Mouse (Mus musculus): ENCODE results near the gene Shroom1. TPM values are rescaled to one million over a fixed set of nuclear protein-coding genes. Genes with fewer than 3 reads are reported as not detected.

Shroom1 gene
- polyA plus RNA-seq, 1 experiment from 2014 or later = 1.4 TPM

GRCm38 (mm10) chr11:53453031-53453430 is 4.0 kb upstream of the Shroom1 start:
- Histone ChIP-seq H3K4me1 (ENCODE audit: control insufficient read depth, insufficient read depth, low read length) (peaks cover 14% of the 10 kb centered on the region), H3K9ac (ENCODE audit: low read depth, low read length) (no peak overlapping the region), H3K4me2 (ENCODE audit: low read depth, low read length) (no peak overlapping the region), H3K4me3 (ENCODE audit: low read length) (no peak overlapping the region), H3K27me3 (replicated peaks; ENCODE audit: control insufficient read depth, insufficient read depth, low read length) (no peaks in the 10 kb centered on the region), H3K9me3 (ENCODE audit: control insufficient read depth, low read length) (no peaks in the 10 kb centered on the region), H3K36me3 (ENCODE audit: control insufficient read depth, insufficient read depth, low read length) (no peaks in the 10 kb centered on the region), H3K27ac (ENCODE audit: low read length) (no peak overlapping the region)
- WGBS = 80% methylated on average over 5 of the region's 5 CpGs
- ATAC-seq = no peak

DNA sequence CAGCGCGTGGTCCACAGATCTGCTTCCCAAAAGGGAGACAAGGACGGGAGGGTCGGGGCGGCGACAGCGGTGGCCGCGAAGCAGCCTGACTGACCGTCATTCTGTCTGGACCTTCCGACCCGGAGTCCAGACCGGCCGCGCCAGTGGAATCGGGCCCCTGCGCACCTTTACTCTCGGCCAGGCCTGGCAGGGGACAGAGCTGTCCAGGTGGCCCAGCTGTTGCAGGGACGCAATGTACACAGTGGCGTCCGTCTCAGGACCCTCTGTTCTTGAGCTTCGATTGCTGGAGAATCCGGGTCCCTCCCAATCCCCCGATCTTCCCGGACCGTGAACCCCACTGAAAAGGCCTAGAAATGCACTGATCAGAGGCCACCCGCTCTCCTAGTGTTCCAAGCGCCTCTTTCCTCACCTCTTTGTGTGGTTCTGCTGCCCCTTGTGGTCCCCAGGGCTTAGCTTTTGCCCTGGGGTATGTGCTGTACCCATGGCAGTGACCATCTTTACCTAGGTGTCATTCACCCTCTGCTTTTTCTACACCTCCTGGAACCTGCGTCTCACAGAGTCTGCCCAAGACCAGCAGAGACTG is 458 bp downstream of the Shroom1 start:
- no peaks in the 10 kb centered on the region for H3K4me1 ChIP-seq (ENCODE audit: control insufficient read depth, insufficient read depth, low read length)
- peak overlapping the region; percentile 77 for H3K9ac ChIP-seq (ENCODE audit: low read depth, low read length)
- H3K27me3 ChIP-seq (replicated peaks; ENCODE audit: control insufficient read depth, insufficient read depth, low read length) = peaks cover 10% of the 10 kb centered on the region
- no peaks in the 10 kb centered on the region for H3K9me3 ChIP-seq (ENCODE audit: control insufficient read depth, low read length)
- H3K36me3 ChIP-seq (ENCODE audit: control insufficient read depth, insufficient read depth, low read length) = no peaks in the 10 kb centered on the region
- H3K4me2 ChIP-seq (ENCODE audit: low read depth, low read length) = peak overlapping the region; percentile 91
- 10% methylated on average over 29 of the region's 29 CpGs for WGBS
- peak; percentile 29 for ATAC-seq
- peak overlapping the region; percentile 63 for H3K4me3 ChIP-seq (ENCODE audit: low read length)
- H3K27ac ChIP-seq (ENCODE audit: low read length) = no peak overlapping the region

DNA sequence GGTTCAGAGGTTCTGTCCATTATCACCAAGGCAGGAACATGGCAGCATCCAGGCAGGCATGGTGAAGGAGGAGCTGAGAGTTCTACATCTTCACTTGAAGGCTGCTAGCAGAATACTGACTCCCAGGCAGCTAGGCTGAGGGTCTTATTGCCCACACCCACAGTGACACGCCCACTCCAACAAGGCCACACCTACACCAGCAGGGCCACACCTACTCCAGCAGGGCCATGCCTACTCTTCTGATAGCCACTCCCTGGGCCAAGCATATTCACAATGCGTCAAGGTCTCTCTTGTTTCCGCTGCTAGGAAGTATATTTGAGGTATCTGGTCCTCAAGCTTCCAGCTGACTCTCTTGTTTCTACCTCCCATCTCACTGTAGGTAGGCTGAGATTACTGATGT is 2.0 kb downstream of the Shroom1 start:
- Histone ChIP-seq H3K4me2 (ENCODE audit: low read depth, low read length) (no peak overlapping the region), H3K9ac (ENCODE audit: low read depth, low read length) (no peak overlapping the region), H3K4me3 (ENCODE audit: low read length) (no peak overlapping the region), H3K36me3 (ENCODE audit: control insufficient read depth, insufficient read depth, low read length) (no peaks in the 10 kb centered on the region), H3K27me3 (replicated peaks; ENCODE audit: control insufficient read depth, insufficient read depth, low read length) (peaks cover 26% of the 10 kb centered on the region), H3K27ac (ENCODE audit: low read length) (no peak overlapping the region), H3K4me1 (ENCODE audit: control insufficient read depth, insufficient read depth, low read length) (peaks cover 10% of the 10 kb centered on the region), H3K9me3 (ENCODE audit: control insufficient read depth, low read length) (no peaks in the 10 kb centered on the region)
- 60% methylated on average over 3 of the region's 3 CpGs for WGBS
- no peak for ATAC-seq

DNA sequence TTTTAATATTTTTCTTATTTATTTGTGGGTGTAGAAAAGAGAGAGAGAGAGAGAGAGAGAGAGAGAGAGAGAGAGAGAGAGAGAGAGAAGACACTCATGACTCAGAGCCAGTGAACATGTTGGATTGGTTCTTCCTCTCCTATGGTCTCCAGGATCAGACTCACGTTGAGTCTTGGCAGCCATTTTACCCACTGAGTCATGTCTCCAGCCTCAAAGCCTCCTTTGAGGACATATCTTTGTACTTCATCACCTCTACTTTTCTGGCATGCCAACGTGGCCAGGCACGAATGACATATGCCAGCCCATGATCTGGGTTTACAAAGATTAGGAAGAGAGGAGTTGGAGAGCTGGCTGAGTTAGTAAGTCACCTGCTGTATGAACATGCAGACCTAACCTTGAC is 3.2 kb downstream of the Shroom1 start:
- H3K27me3 ChIP-seq (replicated peaks; ENCODE audit: control insufficient read depth, insufficient read depth, low read length) = peaks cover 37% of the 10 kb centered on the region
- 82% methylated on average over 3 of the region's 3 CpGs for WGBS
- peaks cover 11% of the 10 kb centered on the region for H3K4me1 ChIP-seq (ENCODE audit: control insufficient read depth, insufficient read depth, low read length)
- no peak overlapping the region for H3K4me2 ChIP-seq (ENCODE audit: low read depth, low read length)
- H3K9me3 ChIP-seq (ENCODE audit: control insufficient read depth, low read length) = no peaks in the 10 kb centered on the region
- H3K9ac ChIP-seq (ENCODE audit: low read depth, low read length) = no peak overlapping the region
- ATAC-seq = no peak
- H3K27ac ChIP-seq (ENCODE audit: low read length) = no peak overlapping the region
- no peak overlapping the region for H3K4me3 ChIP-seq (ENCODE audit: low read length)
- no peaks in the 10 kb centered on the region for H3K36me3 ChIP-seq (ENCODE audit: control insufficient read depth, insufficient read depth, low read length)

DNA sequence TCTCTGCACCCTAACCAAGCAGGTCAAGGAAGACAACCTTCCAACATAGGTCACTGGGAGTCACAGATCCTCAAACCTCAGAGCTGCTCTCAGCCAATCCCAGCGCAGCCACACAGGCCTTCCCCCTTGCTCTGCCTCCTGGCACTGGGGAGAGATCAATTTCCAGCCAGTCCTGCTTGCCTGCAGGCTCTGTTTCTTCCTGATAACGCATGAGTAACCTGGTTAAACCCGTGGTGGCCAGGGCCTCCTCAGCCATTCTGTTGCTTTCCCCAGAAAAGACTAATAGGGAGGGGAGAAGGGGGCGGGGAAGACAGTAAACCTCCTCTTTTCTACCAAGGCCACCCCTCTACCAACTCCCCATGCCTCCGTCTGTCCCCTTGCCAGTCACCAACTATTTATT is 4.7 kb downstream of the Shroom1 start:
- whole genome bisulfite sequencing = 30% methylated on average over 5 of the region's 5 CpGs
- H3K9ac ChIP-seq (ENCODE audit: low read depth, low read length) = no peak overlapping the region
- no peaks in the 10 kb centered on the region for H3K36me3 ChIP-seq (ENCODE audit: control insufficient read depth, insufficient read depth, low read length)
- no peak for ATAC-seq
- no peaks in the 10 kb centered on the region for H3K9me3 ChIP-seq (ENCODE audit: control insufficient read depth, low read length)
- H3K27ac ChIP-seq (ENCODE audit: low read length) = no peak overlapping the region
- peaks cover 16% of the 10 kb centered on the region for H3K4me1 ChIP-seq (ENCODE audit: control insufficient read depth, insufficient read depth, low read length)
- H3K4me3 ChIP-seq (ENCODE audit: low read length) = no peak overlapping the region
- peaks cover 44% of the 10 kb centered on the region for H3K27me3 ChIP-seq (replicated peaks; ENCODE audit: control insufficient read depth, insufficient read depth, low read length)
- H3K4me2 ChIP-seq (ENCODE audit: low read depth, low read length) = no peak overlapping the region

- peak overlapping the region; percentile 55 for H3K4me3 ChIP-seq (ENCODE audit: low read length)
- peaks cover 16% of the 10 kb centered on the region for H3K4me1 ChIP-seq (ENCODE audit: control insufficient read depth, insufficient read depth, low read length)
- peak overlapping the region; percentile 59 for H3K9ac ChIP-seq (ENCODE audit: low read depth, low read length)
- no peaks in the 10 kb centered on the region for H3K9me3 ChIP-seq (ENCODE audit: control insufficient read depth, low read length)
- peak overlapping the region; percentile 94 for H3K4me2 ChIP-seq (ENCODE audit: low read depth, low read length)
- H3K27ac ChIP-seq (ENCODE audit: low read length) = no peak overlapping the region
- 0 out of 2 replicates have a peak, but pooled peaks have one; percentile 37 for ATAC-seq
- 8% methylated on average over 55 of the region's 55 CpGs for WGBS
- no peaks in the 10 kb centered on the region for H3K36me3 ChIP-seq (ENCODE audit: control insufficient read depth, insufficient read depth, low read length)
- peaks cover 44% of the 10 kb centered on the region for H3K27me3 ChIP-seq (replicated peaks; ENCODE audit: control insufficient read depth, insufficient read depth, low read length)
Observed at GRCm38 (mm10) chr11:53463551-53464424, 6.8 kb downstream of the Shroom1 start.

DNA sequence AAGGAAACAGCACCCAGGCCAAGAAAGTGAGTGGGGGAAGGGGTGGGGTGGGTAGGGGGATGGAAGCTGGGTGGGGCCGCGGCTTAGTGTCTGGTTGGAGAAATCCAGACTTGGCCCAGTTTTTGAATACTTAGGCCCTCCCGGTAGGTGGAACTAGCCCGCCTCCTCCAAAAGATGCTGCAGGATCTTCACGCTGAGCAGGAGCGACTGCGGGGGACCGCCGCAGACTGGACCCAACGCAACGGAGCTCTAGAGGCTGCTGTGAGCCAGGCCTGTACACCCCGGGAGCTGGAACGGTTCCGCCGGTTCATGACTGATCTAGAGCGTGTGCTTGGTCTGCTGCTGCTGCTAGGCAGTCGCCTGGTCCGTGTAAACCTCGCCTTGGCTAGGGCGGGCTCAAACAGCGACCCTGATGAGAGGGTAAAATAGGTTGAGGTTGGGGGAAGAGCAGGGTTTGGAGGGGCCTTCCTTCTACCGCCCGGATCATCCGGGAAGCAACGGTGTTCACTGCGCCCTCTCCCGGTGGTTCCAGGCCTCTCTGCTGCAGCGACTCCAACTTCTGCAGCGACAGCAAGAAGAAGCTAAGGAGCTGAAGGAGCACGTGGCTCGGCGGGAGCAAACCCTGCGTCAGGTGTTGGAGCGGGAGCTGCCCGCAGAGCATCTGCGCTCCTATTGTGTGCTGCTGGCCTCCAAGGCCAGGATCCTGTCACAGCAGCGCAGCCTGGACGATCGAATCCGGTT is 9.4 kb downstream of the Shroom1 start:
- H3K9me3 ChIP-seq (ENCODE audit: control insufficient read depth, low read length) = no peaks in the 10 kb centered on the region
- peak overlapping the region; percentile 62 for H3K9ac ChIP-seq (ENCODE audit: low read depth, low read length)
- peak; percentile 61 for ATAC-seq
- H3K4me3 ChIP-seq (ENCODE audit: low read length) = peak overlapping the region; percentile 38
- H3K27ac ChIP-seq (ENCODE audit: low read length) = no peak overlapping the region
- WGBS = 8% methylated on average over 40 of the region's 40 CpGs
- H3K4me2 ChIP-seq (ENCODE audit: low read depth, low read length) = peak overlapping the region; percentile 63
- peaks cover 20% of the 10 kb centered on the region for H3K4me1 ChIP-seq (ENCODE audit: control insufficient read depth, insufficient read depth, low read length)
- peaks cover 55% of the 10 kb centered on the region for H3K27me3 ChIP-seq (replicated peaks; ENCODE audit: control insufficient read depth, insufficient read depth, low read length)
- no peaks in the 10 kb centered on the region for H3K36me3 ChIP-seq (ENCODE audit: control insufficient read depth, insufficient read depth, low read length)

DNA sequence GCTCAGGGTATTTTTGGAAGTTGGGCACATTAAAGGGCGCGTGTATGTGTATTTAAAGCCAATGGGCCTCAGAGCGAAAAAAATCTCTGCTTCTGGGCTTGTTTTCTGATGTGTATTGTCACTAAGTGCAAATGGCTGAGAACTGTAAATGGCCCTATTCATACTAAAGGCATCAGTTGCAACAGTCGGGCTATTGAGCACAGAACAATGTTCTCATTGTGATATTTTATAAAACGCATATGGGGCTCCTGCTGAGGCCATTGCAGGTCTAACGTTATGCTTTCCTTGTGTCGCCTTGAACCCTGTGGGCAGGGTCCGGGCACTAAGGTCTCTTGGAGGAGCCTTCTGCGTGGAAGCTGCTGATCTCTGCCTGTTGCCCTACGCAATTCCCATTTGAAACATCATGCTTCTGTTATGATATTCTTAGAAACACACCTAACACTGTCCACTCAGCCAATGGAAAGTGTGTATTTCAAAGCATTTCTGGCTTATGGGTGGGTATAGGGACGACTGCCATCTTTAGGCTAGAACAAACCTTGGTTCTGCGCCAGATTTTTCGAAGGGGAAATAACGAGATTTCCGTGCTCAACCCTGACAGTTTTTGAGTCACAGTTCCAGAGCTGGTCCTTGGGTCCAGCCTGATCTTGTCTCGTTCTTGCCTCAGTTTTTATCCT is 12.4 kb downstream of the Shroom1 start:
- peak overlapping the region; percentile 44; the same call in 1 of the 2 replicates for H3K4me2 ChIP-seq (ENCODE audit: low read depth, low read length)
- no peaks in the 10 kb centered on the region for H3K9me3 ChIP-seq (ENCODE audit: control insufficient read depth, low read length)
- no peak overlapping the region for H3K9ac ChIP-seq (ENCODE audit: low read depth, low read length)
- no peak overlapping the region for H3K27ac ChIP-seq (ENCODE audit: low read length)
- peaks cover 34% of the 10 kb centered on the region for H3K27me3 ChIP-seq (replicated peaks; ENCODE audit: control insufficient read depth, insufficient read depth, low read length)
- 43% methylated on average over 16 of the region's 16 CpGs for WGBS
- no peaks in the 10 kb centered on the region for H3K36me3 ChIP-seq (ENCODE audit: control insufficient read depth, insufficient read depth, low read length)
- H3K4me3 ChIP-seq (ENCODE audit: low read length) = 0 out of 2 replicates have a peak overlapping the region, but pooled peaks have one; percentile 22
- H3K4me1 ChIP-seq (ENCODE audit: control insufficient read depth, insufficient read depth, low read length) = peaks cover 9% of the 10 kb centered on the region
- ATAC-seq = 0 out of 2 replicates have a peak, but pooled peaks have one; percentile 10
